Mouse (Mus musculus): ENCODE measurements around the gene Celf2.

DNA sequence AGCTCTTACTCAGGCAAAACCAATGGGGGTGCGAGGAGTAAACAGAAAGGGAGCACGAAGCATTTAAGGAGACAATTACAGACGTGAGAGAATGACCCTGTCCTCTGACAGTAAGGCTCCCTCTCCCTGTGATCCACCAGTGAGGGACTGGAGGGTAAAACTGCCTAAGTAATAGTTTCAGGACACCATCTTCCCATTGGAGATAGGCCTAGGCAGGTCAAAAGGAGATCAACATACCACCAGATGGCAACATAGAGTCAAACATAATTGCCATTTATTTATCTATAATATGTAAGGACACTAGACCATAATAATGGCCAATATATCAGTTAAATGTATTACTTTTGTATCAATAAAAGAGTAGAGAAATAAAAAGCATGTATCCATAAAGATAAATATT is 660.0 kb downstream of the Celf2 start:
- TF ChIP-seq POLR2A (IDR thresholded peaks at IDR 0.05; ENCODE audit: low read depth, low read length) = no peak
- no peak for TF ChIP-seq CTCF (IDR thresholded peaks at IDR 0.05; ENCODE audit: extremely low read depth, insufficient read depth, insufficient read length, insufficient replicate concordance)
